Mouse (Mus musculus): Measurements from ENCODE around the gene 6430531B16Rik. TPM values are rescaled to one million over a fixed set of nuclear protein-coding genes. Genes with fewer than 3 reads are reported as not detected.
A peak's percentile ranks its signal among the peaks of the same experiment; 100 is the strongest.

The 6430531B16Rik gene
- total RNA-seq, 2 experiments from 2014 or later = not detected

- intact Hi-C loops (cut with DNase I) = no loop called here
- Histone ChIP-seq H3K27ac (no peak overlapping the region), H3K4me3 (no peak overlapping the region)
- TF ChIP-seq CTCF (IDR thresholded peaks at IDR 0.05) = no peak
- no peak for DNase-seq
Measured at GRCm38 (mm10) chr7:139968428-139968827, 10.1 kb downstream of the 6430531B16Rik start.

- no peak for DNase-seq
- no peak overlapping the region for H3K27ac ChIP-seq
- TF ChIP-seq CTCF (IDR thresholded peaks at IDR 0.05) = no peak
- no peak overlapping the region for H3K4me3 ChIP-seq
- intact Hi-C loops (cut with DNase I) = no loop called here
Measured at GRCm38 (mm10) chr7:139967175-139967574, 11.4 kb downstream of the 6430531B16Rik start.

- no peak overlapping the region for H3K4me3 ChIP-seq
- no peak for DNase-seq
- no peak overlapping the region for H3K27ac ChIP-seq
- TF ChIP-seq CTCF (IDR thresholded peaks at IDR 0.05) = no peak
- intact Hi-C loops (cut with DNase I) = no loop called here
Measured at GRCm38 (mm10) chr7:139963814-139964213, 14.7 kb downstream of the 6430531B16Rik start.

GRCm38 (mm10) chr7:139961141-139961540, 17.4 kb downstream of the 6430531B16Rik start:
- H3K4me3 ChIP-seq = no peak overlapping the region
- no peak overlapping the region for H3K27ac ChIP-seq
- no peak for TF ChIP-seq CTCF (IDR thresholded peaks at IDR 0.05)
- no peak for DNase-seq
- intact Hi-C loops (cut with DNase I) = no loop called here

- TF ChIP-seq CTCF (IDR thresholded peaks at IDR 0.05) = no peak
- DNase-seq = no peak
- no peak overlapping the region for H3K27ac ChIP-seq
- H3K4me3 ChIP-seq = no peak overlapping the region
- intact Hi-C loops (cut with DNase I) = no loop called here
Measured at GRCm38 (mm10) chr7:139957958-139958357, 20.6 kb downstream of the 6430531B16Rik start.

GRCm38 (mm10) chr7:139957437-139957836, 21.1 kb downstream of the 6430531B16Rik start:
- DNase-seq = no peak
- H3K4me3 ChIP-seq = no peak overlapping the region
- H3K27ac ChIP-seq = no peak overlapping the region
- intact Hi-C loops (cut with DNase I) = no loop called here
- TF ChIP-seq CTCF (IDR thresholded peaks at IDR 0.05) = no peak

- no peak overlapping the region for H3K4me3 ChIP-seq
- no peak for TF ChIP-seq CTCF (IDR thresholded peaks at IDR 0.05)
- intact Hi-C loops (cut with DNase I) = no loop called here
- no peak overlapping the region for H3K27ac ChIP-seq
- no peak for DNase-seq
Measured at GRCm38 (mm10) chr7:139956658-139957057, 21.9 kb downstream of the 6430531B16Rik start.

- DNase-seq = no peak
- no peak for TF ChIP-seq CTCF (IDR thresholded peaks at IDR 0.05)
- no peak overlapping the region for H3K27ac ChIP-seq
- intact Hi-C loops (cut with DNase I) = no loop called here
- H3K4me3 ChIP-seq = no peak overlapping the region
Measured at GRCm38 (mm10) chr7:139955505-139955904, 23.1 kb downstream of the 6430531B16Rik start.

- H3K4me3 ChIP-seq = no peak overlapping the region
- DNase-seq = no peak
- TF ChIP-seq CTCF (IDR thresholded peaks at IDR 0.05) = no peak
- intact Hi-C loops (cut with DNase I) = no loop called here
- no peak overlapping the region for H3K27ac ChIP-seq
Measured at GRCm38 (mm10) chr7:139951991-139952633, 26.4 kb downstream of the 6430531B16Rik start.

GRCm38 (mm10) chr7:139951079-139951478, 27.5 kb downstream of the 6430531B16Rik start:
- peak overlapping the region; percentile 81 for H3K4me3 ChIP-seq
- TF ChIP-seq CTCF (IDR thresholded peaks at IDR 0.05) = no peak
- no peak for DNase-seq
- intact Hi-C loops (cut with DNase I) = no loop called here
- peak overlapping the region; percentile 82 for H3K27ac ChIP-seq

GRCm38 (mm10) chr7:139950283-139950971, 28.1 kb downstream of the 6430531B16Rik start:
- intact Hi-C loops (cut with DNase I) = no loop called here
- Histone ChIP-seq H3K4me3 (peak overlapping the region; percentile 81), H3K27ac (peak overlapping the region; percentile 82)
- TF ChIP-seq CTCF (IDR thresholded peaks at IDR 0.05) = no peak
- DNase-seq = peak; percentile 55

- peak overlapping the region; percentile 82 for H3K27ac ChIP-seq
- peak; percentile 50 for DNase-seq
- peak overlapping the region; percentile 81 for H3K4me3 ChIP-seq
- TF ChIP-seq CTCF (IDR thresholded peaks at IDR 0.05) = peak; percentile 51
- intact Hi-C loops (cut with DNase I) = no loop called here
Measured at GRCm38 (mm10) chr7:139949893-139950282, 28.7 kb downstream of the 6430531B16Rik start.

GRCm38 (mm10) chr7:139946032-139946431, 32.5 kb downstream of the 6430531B16Rik start:
- DNase-seq = no peak
- Histone ChIP-seq H3K27ac (no peak overlapping the region), H3K4me3 (no peak overlapping the region)
- no peak for TF ChIP-seq CTCF (IDR thresholded peaks at IDR 0.05)
- intact Hi-C loops (cut with DNase I) = no loop called here

- no peak for DNase-seq
- no peak for TF ChIP-seq CTCF (IDR thresholded peaks at IDR 0.05)
- intact Hi-C loops (cut with DNase I) = no loop called here
- H3K4me3 ChIP-seq = no peak overlapping the region
- H3K27ac ChIP-seq = no peak overlapping the region
Measured at GRCm38 (mm10) chr7:139945516-139945915, 33.0 kb downstream of the 6430531B16Rik start.

All from gastrocnemius, adult 2 months (tissue).